ENCODE assay signal across 7 mouse cellular contexts in the genomic region with DNA sequence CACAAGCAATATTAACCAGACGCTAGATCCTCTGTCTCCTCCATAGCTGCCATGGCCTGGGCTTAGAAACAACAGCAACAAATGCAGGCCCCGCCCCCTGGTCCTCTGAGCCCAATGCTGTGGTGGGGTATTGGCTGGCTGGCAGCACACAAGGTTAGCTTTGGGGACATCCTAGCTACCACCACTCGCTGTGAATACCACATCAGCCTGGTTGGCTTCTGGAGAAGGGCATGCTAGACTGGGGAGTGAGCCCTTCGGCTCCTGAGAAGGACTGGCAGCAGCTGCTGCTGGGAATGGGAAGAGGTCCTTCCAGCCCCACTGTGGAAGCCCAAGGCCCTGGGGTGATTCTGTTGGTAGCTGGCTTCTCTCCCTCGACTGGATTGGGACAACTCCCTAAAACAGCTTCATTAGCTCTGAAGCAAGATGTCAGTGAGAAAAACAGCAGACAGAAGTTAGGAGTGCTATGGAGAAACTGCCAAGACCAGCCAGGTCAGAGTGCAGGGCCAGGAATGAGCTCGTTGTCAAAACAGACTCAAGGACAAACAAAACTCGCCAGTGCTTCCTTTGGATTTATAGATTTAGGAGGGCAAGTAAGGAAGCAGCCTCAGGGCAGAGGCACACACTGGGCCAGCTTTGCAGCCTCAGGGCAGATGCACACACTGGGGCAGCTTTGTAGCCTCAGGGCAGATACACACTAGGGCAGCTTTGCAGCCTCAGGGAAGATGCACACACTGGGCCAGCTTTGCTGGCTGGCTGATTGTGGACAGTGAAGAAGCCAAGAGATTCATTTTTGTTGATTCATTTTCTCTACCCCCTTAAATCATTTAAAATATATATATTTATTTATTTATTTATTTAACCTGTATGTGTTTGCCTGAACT. TPM values are rescaled to one million over a fixed set of nuclear protein-coding genes. Genes with fewer than 3 reads are reported as not detected.
DNase-seq lines count a peak whose midpoint lies in the region; ATAC-seq and TF ChIP-seq lines count a peak whose summit lies in the region.
"Not testable (repeated sequence)": the region's sequence is repeated elsewhere in the genome, so short reads cannot be mapped to it uniquely, and the experiment has no call there.

No protein-coding gene starts in this region.

- peak overlapping the region; percentile 36 for H3K27ac ChIP-seq in heart, adult 2 months
- H3K27ac ChIP-seq in kidney, embryonic 16.5 days (ENCODE audit: low read length), result peak overlapping the region; percentile 48; the same call in 1 of the 2 replicates
- H3K27ac ChIP-seq in liver, embryonic 11.5 days (ENCODE audit: low read depth, low read length), result peak overlapping the region; percentile 48; the same call in 1 of the 2 replicates
- peak overlapping the region; percentile 95 for H3K27ac ChIP-seq in lung, postnatal 0 days (ENCODE audit: low read length)
- H3K27ac ChIP-seq in spleen, adult 2 months (ENCODE audit: insufficient read depth, low read length), result peak overlapping the region; percentile 5; the same call in 1 of the 2 replicates

- not testable (repeated sequence) for H3K36me3 ChIP-seq in heart, adult 2 months (ENCODE audit: control insufficient read depth, insufficient read depth, low read length); kidney, embryonic 16.5 days (ENCODE audit: insufficient read depth, low read length); liver, embryonic 11.5 days (ENCODE audit: control insufficient read depth, insufficient read depth, low read length); lung, postnatal 0 days (ENCODE audit: insufficient read depth, low read length); spleen, adult 2 months (ENCODE audit: control insufficient read depth, insufficient read depth, low read length)

- not testable (repeated sequence) for H3K9me3 ChIP-seq in kidney, embryonic 16.5 days (ENCODE audit: low read length); liver, embryonic 11.5 days (ENCODE audit: control insufficient read depth, low read length); lung, postnatal 0 days (ENCODE audit: low read length)

- DNase-seq in adrenal gland, adult 2 months, result peak; percentile 59
- DNase-seq in heart, adult 2 months, result peak; percentile 56 to 57
- peak; percentile 26 for DNase-seq in heart, postnatal 4 days
- not testable (repeated sequence) for DNase-seq in liver, embryonic 11.5 days (ENCODE audit: low spot score); spleen, adult 2 months (ENCODE audit: low read depth in 1 of 2, low spot score in 2 of 2)
- DNase-seq in lung, postnatal 0 days (ENCODE audit: low spot score), result peak; percentile 92

- TF ChIP-seq POLR2A in heart, adult 2 months (IDR thresholded peaks at IDR 0.05; ENCODE audit: insufficient read depth, low read depth, low read length); spleen, adult 2 months (IDR thresholded peaks at IDR 0.05; ENCODE audit: low read depth, low read length): not testable (repeated sequence)

- not testable (repeated sequence) for TF ChIP-seq EP300 in heart, adult 2 months (IDR thresholded peaks at IDR 0.05; ENCODE audit: insufficient read depth, low read depth, low read length)
- TF ChIP-seq EP300 in lung, postnatal 0 days (IDR thresholded peaks at IDR 0.05), result peak; percentile 49; the same call in 1 of the 2 replicates

- H3K4me3 ChIP-seq in heart, adult 2 months; kidney, embryonic 16.5 days (ENCODE audit: low read length); liver, embryonic 11.5 days (ENCODE audit: low read depth, low read length); lung, postnatal 0 days (ENCODE audit: low read depth, low read length); spleen, adult 2 months (ENCODE audit: extremely low read depth, insufficient read depth, insufficient read length): not testable (repeated sequence)

- not testable (repeated sequence) for H3K79me2 ChIP-seq in heart, adult 2 months (replicated peaks; ENCODE audit: control insufficient read depth, insufficient read depth, low read length)

- peaks cover 10% of the 10 kb centered on the region for H3K4me1 ChIP-seq in heart, adult 2 months (ENCODE audit: control insufficient read depth, insufficient read depth, low read length)
- peaks cover 11% of the 10 kb centered on the region for H3K4me1 ChIP-seq in kidney, embryonic 16.5 days (ENCODE audit: insufficient read depth, low read length)
- H3K4me1 ChIP-seq in liver, embryonic 11.5 days (replicated peaks; ENCODE audit: control insufficient read depth, insufficient read depth, low read length), result peaks cover 25% of the 10 kb centered on the region
- H3K4me1 ChIP-seq in lung, postnatal 0 days (ENCODE audit: insufficient read depth, low read depth, low read length); spleen, adult 2 months (ENCODE audit: control insufficient read depth, insufficient read depth, insufficient read length): not testable (repeated sequence)

- not testable (repeated sequence) for H3K27me3 ChIP-seq in heart, adult 2 months (ENCODE audit: control insufficient read depth, insufficient read depth, low read length); kidney, embryonic 16.5 days (ENCODE audit: insufficient read depth, low read length); liver, embryonic 11.5 days (replicated peaks; ENCODE audit: control insufficient read depth, insufficient read depth, low read length); lung, postnatal 0 days (replicated peaks; ENCODE audit: insufficient read depth, low read length); spleen, adult 2 months (ENCODE audit: control insufficient read depth, insufficient read depth, low read length)

- not testable (repeated sequence) for H3K4me2 ChIP-seq in kidney, embryonic 16.5 days (replicated peaks; ENCODE audit: low read depth, low read length); liver, embryonic 11.5 days; lung, postnatal 0 days (replicated peaks; ENCODE audit: low read depth, low read length)

- ATAC-seq in kidney, embryonic 16.5 days (ENCODE audit: low FRiP score, low TSS enrichment), result 0 out of 2 replicates have a peak, but pooled peaks have one; percentile 12
- not testable (repeated sequence) for ATAC-seq in liver, embryonic 11.5 days (replicated peaks; ENCODE audit: low FRiP score)
- peak; percentile 27 for ATAC-seq in lung, postnatal 0 days

- TF ChIP-seq CTCF in heart, adult 2 months (IDR thresholded peaks at IDR 0.05); lung, postnatal 0 days (IDR thresholded peaks at IDR 0.05); spleen, adult 2 months (IDR thresholded peaks at IDR 0.05; ENCODE audit: extremely low read depth, insufficient read depth, insufficient read length, insufficient replicate concordance): not testable (repeated sequence)

- H3K9ac ChIP-seq in heart, adult 2 months (ENCODE audit: low read depth, low read length); kidney, embryonic 16.5 days (replicated peaks; ENCODE audit: low read length); liver, embryonic 11.5 days (ENCODE audit: low read depth, low read length); lung, postnatal 0 days (replicated peaks; ENCODE audit: low read depth): not testable (repeated sequence)

- intact Hi-C loops in heart, adult 2 months (cut with DNase I), result loop anchor here (5.0 kb wide), 1 partner anchor 238 kb away; a partner anchor contains a TSS

- WGBS in heart, adult 2 months, result 33% methylated on average over 7 of the region's 7 CpGs
- WGBS in kidney, embryonic 16.5 days, result 41% methylated on average over 7 of the region's 7 CpGs
- WGBS in liver, embryonic 11.5 days, result 56% methylated on average over 7 of the region's 7 CpGs
- 31% methylated on average over 7 of the region's 7 CpGs for WGBS in lung, postnatal 0 days
- 83% methylated on average over 7 of the region's 7 CpGs for WGBS in spleen, adult 2 months

RNA-seq across cellular contexts. Expression of a gene that starts 2.2 kb away (rescaled TPM):
- total RNA-seq in adrenal gland, adult 2 months (2021), result 10 to 100 TPM; 47.5 to 52.7 TPM
- polyA plus RNA-seq in adrenal gland, adult 2 months (2012; rRNA removed), result 102 and 126 TPM in 2 replicates
- total RNA-seq in heart, adult 2 months (2021), result 100 to 1,000 TPM; 100 to 122 TPM
- 190 and 223 TPM in 2 replicates for polyA plus RNA-seq in heart, adult 2 months (2012; rRNA removed)
- total RNA-seq in heart, postnatal 4 days (2021), result 10 to 100 TPM; 47.4 to 48.9 TPM
- 88.7 and 105 TPM in 2 replicates for polyA plus RNA-seq in kidney, embryonic 16.5 days (2015; fragmentation: Nextera tagmentation; extraction: Ambion mirVana)
- 68.2 and 82.0 TPM in 2 replicates for polyA plus RNA-seq in liver, embryonic 11.5 days (2014; fragmentation: Nextera tagmentation; extraction: Ambion mirVana)
- polyA plus RNA-seq in lung, postnatal 0 days (2015; fragmentation: Nextera tagmentation; extraction: Ambion mirVana), result 1,021 and 1,046 TPM in 2 replicates
- 34.9 and 35.4 TPM in 2 replicates for polyA plus RNA-seq in spleen, adult 2 months (2012; rRNA removed)

RNA-seq across cellular contexts. Expression of a gene that starts 23.2 kb away (rescaled TPM):
- total RNA-seq in adrenal gland, adult 2 months (2021), result 10 to 100 TPM; 17.2 to 30.1 TPM
- polyA plus RNA-seq in adrenal gland, adult 2 months (2012; rRNA removed), result 10.8 and 13.5 TPM in 2 replicates
- total RNA-seq in heart, adult 2 months (2021), result 1 to 10 TPM; 6.6 to 8.0 TPM
- polyA plus RNA-seq in heart, adult 2 months (2012; rRNA removed), result 5.6 and 7.1 TPM in 2 replicates
- 10 to 100 TPM in 1 of 2 experiments, 1 to 10 TPM in 1; 9.3 to 11.9 TPM for total RNA-seq in heart, postnatal 4 days (2021)
- 10.0 and 10.5 TPM in 2 replicates for polyA plus RNA-seq in kidney, embryonic 16.5 days (2015; fragmentation: Nextera tagmentation; extraction: Ambion mirVana)
- polyA plus RNA-seq in liver, embryonic 11.5 days (2014; fragmentation: Nextera tagmentation; extraction: Ambion mirVana), result 4.5 and 4.9 TPM in 2 replicates
- 3.3 and 3.5 TPM in 2 replicates for polyA plus RNA-seq in lung, postnatal 0 days (2015; fragmentation: Nextera tagmentation; extraction: Ambion mirVana)
- polyA plus RNA-seq in spleen, adult 2 months (2012; rRNA removed), result 23.9 and 26.4 TPM in 2 replicates

RNA-seq across cellular contexts. Expression of a gene that starts 43.9 kb away (rescaled TPM):
- 100 to 1,000 TPM; 203 to 297 TPM for total RNA-seq in adrenal gland, adult 2 months (2021)
- 236 and 248 TPM in 2 replicates for polyA plus RNA-seq in adrenal gland, adult 2 months (2012; rRNA removed)
- 100 to 1,000 TPM; 212 to 223 TPM for total RNA-seq in heart, adult 2 months (2021)
- 232 and 374 TPM in 2 replicates for polyA plus RNA-seq in heart, adult 2 months (2012; rRNA removed)
- 100 to 1,000 TPM; 297 to 299 TPM for total RNA-seq in heart, postnatal 4 days (2021)
- 341 and 366 TPM in 2 replicates for polyA plus RNA-seq in kidney, embryonic 16.5 days (2015; fragmentation: Nextera tagmentation; extraction: Ambion mirVana)
- 342 and 349 TPM in 2 replicates for polyA plus RNA-seq in liver, embryonic 11.5 days (2014; fragmentation: Nextera tagmentation; extraction: Ambion mirVana)
- polyA plus RNA-seq in lung, postnatal 0 days (2015; fragmentation: Nextera tagmentation; extraction: Ambion mirVana), result 234 and 249 TPM in 2 replicates
- 117 and 140 TPM in 2 replicates for polyA plus RNA-seq in spleen, adult 2 months (2012; rRNA removed)

RNA-seq across cellular contexts. Expression of a gene that starts 43.9 kb away (rescaled TPM):
- 10 to 100 TPM; 57.0 to 68.7 TPM for total RNA-seq in adrenal gland, adult 2 months (2021)
- 29.3 and 29.9 TPM in 2 replicates for polyA plus RNA-seq in adrenal gland, adult 2 months (2012; rRNA removed)
- total RNA-seq in heart, adult 2 months (2021), result 10 to 100 TPM; 25.8 to 29.5 TPM
- 18.7 and 28.7 TPM in 2 replicates for polyA plus RNA-seq in heart, adult 2 months (2012; rRNA removed)
- total RNA-seq in heart, postnatal 4 days (2021), result 10 to 100 TPM; 33.4 to 36.5 TPM
- 25.0 and 30.3 TPM in 2 replicates for polyA plus RNA-seq in kidney, embryonic 16.5 days (2015; fragmentation: Nextera tagmentation; extraction: Ambion mirVana)
- polyA plus RNA-seq in liver, embryonic 11.5 days (2014; fragmentation: Nextera tagmentation; extraction: Ambion mirVana), result 17.0 and 20.5 TPM in 2 replicates
- polyA plus RNA-seq in lung, postnatal 0 days (2015; fragmentation: Nextera tagmentation; extraction: Ambion mirVana), result 13.6 and 15.6 TPM in 2 replicates
- polyA plus RNA-seq in spleen, adult 2 months (2012; rRNA removed), result 30.2 and 31.7 TPM in 2 replicates

Comparison
In these comparisons a context has a peak if more than half of its experiments do, and no peak if none do; other contexts are left out.
1. H3K27ac ChIP-seq: peak in every context shown above with its lines; median percentile 95 in lung, postnatal 0 days; 48 in kidney, embryonic 16.5 days; 48 in liver, embryonic 11.5 days; 36 in heart, adult 2 months; 5 in spleen, adult 2 months.